Mouse (Mus musculus) brain, adult 2 months (tissue): ENCODE data around the gene Aldh18a1.
"Not testable (repeated sequence)": the region's sequence is repeated elsewhere in the genome, so short reads cannot be mapped to it uniquely, and the experiment has no call there.

Experiments
- DNase-seq: peaks from one replicate; pipeline ENCODE4 v3.0.0; 2011; ENCODE audit warnings: low read depth, low spot score

Gene Aldh18a1

GRCm38 (mm10) chr19:40588293-40588654 lies at the start of gene Aldh18a1:
Gene Aldh18a1, minus strand, starts transcription at chr19:40588463.
- peak; percentile 97 for DNase-seq

DNA sequence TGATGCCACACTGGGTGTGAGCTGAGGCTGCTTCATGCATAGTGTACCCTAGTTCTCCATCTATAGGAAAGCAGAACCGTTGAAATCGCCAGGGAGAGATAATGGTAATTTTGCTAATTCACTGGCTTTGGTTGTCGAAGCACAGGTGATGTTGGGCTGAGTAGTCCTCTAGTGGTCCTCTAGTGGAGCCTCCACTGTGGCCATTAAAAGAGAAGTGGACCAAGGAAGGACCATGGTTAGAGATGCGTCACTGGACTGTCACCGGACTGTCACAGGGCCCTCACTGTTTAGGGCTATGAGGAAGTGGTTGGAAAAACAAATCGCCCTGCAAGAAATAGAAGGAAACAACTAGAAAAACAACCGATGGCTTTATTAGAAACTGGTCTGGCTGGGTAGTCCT lies 49.3 kb upstream of the Aldh18a1 start:
- peak; percentile 34 for DNase-seq

DNA sequence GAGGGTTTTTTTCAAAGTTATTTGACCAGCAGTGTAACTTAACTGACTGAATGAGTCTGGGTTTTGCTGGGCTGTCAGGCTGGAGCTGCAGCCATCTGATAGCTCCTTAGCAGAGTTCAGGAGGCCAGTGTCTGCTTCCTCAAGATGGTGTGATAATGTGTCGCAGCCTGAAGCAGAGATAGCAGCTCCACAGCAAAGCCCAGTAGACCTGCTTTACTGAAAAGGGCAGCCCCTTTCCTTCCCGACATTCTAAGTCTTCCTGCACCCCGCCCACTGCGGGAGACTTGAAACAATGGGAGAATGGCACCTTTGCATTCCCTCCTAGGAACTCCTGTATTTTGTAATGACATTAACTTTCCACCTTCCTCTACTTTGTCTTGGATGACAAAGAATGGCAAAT lies 48.8 kb upstream of the Aldh18a1 start:
- no peak for DNase-seq

DNA sequence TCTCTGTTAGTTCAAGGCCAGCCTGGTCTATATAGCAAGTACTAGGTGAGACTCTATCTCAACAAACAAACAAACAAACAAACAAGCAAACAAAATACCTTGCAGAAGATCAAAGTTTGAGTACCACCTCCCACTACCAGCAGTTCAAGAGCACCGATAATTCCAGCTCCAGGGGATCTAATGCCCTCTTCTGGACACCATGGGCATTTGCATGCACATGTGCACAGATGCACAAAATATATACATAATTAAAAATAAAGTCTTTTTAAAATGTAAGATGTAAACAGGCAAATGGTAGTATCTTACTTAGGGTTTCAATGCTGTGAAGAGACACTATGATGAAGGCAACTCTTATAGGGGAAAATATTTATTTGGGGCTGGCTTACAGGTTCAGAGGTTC lies 44.9 kb upstream of the Aldh18a1 start:
- DNase-seq, result no peak

- peak; percentile 29 for DNase-seq
Observed at GRCm38 (mm10) chr19:40632668-40633067, 44.4 kb upstream of the Aldh18a1 start.

DNA sequence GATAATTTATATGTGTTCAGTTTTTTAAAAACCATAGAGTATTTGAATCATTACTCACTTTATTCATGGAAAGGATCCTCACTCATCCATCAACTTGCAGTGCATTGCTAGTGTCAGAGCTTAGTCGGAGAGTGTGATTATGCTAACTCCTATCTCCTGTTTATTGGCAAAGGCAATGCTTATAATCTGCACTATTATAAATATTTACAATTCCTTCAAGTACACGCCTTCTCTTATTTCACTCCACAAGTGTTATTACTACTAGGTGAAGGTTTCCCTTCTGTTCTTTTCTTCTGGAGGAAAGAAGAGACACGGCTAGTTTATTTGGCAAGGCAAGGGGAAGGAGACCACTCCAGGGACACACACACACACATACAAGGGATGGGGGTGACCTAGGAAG lies 43.9 kb upstream of the Aldh18a1 start:
- no peak for DNase-seq

DNA sequence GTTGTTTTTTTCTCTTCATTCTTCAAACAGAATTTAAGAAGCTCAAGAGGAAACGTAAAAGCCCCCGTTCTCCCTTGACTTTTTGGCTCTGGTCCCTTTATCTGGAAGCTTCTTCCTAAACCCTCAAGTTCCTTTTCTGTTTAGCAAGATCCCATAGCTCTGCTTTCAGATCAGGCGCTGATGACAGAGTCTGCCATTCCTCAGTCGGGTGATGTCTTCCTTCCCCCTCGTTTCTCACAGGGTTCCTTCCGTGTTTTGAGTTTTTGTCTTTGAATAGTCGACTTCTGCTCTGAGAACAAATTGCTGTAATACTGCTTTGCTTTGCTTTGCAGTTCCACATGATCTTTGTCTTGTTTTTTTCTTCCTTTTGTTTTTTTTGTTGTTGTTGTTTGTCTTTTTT lies 42.3 kb upstream of the Aldh18a1 start:
- peak; percentile 69 for DNase-seq

GRCm38 (mm10) chr19:40630096-40630495 lies 41.8 kb upstream of the Aldh18a1 start:
- peak; percentile 89 for DNase-seq

DNA sequence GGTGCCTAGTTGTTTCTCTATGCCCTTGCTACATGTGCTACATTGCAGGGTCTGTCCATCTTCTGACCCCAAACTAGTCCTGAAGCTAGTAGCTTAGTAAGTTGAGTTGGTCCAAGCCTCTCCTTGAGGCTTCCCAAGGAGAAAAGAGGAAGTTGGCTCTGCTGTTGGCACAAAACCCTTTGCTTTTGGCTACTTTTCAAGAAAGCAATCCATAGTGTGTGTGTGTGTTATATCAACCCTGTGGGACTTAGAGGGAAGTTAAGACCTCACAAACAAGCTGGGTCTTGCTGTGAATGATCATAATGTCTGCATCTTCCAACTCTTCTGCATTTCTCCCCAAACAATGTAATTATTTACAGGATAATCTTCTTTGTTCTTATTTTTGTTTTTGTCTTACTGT lies 40.7 kb upstream of the Aldh18a1 start:
- DNase-seq, result no peak

DNA sequence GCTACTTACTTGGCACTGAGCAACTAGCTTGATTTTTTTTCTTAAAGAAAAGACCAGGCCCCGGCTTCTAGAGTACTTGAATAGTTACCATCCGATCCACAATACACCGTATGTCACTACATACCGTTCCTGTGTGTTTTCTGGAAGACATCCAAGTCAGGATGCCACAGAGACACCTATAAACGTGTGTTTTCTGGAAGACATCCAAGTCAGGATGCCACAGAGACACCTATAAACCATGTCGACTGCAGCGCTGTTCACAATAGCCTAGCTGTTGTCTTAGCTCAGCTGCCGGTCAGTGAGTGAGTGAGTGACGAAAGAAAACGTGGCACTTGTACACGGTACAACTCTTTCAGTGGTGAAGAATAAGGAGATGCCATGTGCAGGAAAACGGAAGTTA lies 37.7 kb upstream of the Aldh18a1 start:
- no peak for DNase-seq

DNA sequence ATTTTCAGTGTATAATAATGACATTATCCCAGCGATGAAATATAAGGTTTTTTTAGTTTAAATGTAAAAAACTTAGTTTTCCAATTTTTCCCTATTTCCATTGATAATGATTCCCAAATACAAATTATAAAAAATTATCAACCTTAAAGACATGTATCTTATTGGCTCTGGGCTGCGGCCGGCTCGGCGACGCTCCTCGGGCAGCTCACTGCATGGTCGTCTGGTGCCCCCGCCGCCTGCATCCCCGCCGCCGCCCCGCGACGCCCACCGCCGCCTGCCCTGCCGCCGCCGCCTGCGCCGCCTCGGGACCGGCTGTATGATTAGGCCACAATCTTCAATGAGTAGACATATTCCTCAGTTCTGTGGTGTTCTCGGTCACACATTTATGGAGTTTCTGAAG lies 33.4 kb upstream of the Aldh18a1 start:
- DNase-seq, result not testable (repeated sequence)

- no peak for DNase-seq
Observed at GRCm38 (mm10) chr19:40616021-40616420, 27.8 kb upstream of the Aldh18a1 start.

- DNase-seq, result peak; percentile 25
Observed at GRCm38 (mm10) chr19:40614811-40615210, 26.5 kb upstream of the Aldh18a1 start.

GRCm38 (mm10) chr19:40611830-40612506 lies 23.7 kb upstream of the Aldh18a1 start, which contains the start of the genes Tctn3 and Entpd1:
Gene Tctn3, minus strand, starts transcription at chr19:40612233.
Gene Entpd1, plus strand, starts transcription at chr19:40612366.
- peak; percentile 99 for DNase-seq

DNA sequence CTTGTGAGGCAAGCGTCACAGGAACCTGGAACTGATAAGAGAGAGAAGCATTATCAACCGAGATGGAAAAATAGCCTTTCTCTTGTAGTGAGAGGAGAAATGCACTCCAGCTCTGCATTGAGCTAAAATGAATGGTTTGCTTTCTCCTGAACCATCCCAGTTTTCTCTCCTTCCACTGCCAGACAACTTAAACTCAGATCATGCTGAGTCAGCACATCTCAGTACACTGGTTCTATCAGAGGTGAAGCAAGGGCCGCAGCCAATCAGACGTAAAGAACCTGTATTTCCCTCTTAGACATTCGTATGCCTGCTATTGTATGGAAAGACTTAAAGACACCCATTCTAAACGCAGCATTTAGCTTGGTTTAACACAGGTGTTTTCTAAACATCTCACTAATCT lies 19.4 kb upstream of the Aldh18a1 start:
- no peak for DNase-seq

DNA sequence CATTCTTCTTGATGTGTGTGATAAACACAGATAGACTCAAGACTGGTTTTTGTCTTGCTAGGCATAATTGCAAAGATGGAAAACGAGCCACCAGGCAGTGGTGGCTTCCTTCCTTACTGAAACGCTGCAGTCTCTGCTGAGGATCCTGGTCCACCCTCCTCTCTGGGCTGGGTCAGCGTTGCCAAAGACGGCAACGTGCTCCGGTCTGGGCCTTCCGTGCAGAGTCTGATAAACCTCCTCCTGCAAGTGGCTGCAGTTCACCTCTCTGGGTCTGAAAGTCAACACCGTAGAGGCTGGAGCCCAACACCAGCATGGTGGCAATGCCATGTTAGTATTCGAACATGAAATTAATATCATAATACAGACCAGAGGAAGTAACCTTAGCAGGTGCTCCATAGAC lies 16.9 kb upstream of the Aldh18a1 start:
- no peak for DNase-seq

DNA sequence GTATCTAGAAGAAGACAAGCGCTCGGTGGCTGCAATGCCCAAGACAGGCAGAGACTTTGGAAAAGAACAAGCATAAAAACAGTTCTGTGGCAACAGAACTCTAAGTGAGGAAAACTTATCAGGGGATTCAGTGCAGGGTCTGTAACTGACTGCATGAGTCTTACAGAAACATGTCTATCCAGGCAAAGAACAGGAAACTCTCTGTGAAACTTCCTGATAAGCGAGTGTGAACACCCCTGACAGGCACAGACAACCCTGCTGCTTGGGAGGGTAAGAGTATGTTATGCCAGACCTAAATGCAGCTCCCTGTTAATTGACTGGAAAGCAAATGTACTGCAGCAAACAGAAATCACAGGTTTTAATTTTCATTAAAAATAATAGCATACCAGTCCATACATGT lies 13.6 kb upstream of the Aldh18a1 start:
- DNase-seq, result no peak

GRCm38 (mm10) chr19:40600846-40601245 lies 12.6 kb upstream of the Aldh18a1 start:
- not testable (repeated sequence) for DNase-seq

DNA sequence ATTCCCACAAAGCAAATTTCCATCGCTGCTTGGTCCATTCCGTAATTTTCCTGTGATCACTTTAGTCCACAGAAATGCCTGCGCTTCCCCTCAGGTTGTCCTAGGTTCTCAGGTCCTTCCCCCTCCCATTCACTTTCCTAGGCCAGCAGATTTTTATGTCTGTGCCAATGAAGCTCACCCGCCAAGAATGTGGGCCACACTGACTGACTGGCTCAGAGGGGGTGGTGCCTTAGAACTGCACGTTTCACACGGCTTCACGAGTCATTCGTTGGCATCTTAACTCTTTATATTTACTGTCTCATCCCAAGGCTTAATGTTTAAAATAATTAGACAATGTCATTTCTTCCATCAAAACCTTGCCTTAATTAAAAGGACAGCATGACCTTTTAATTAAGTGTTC lies 7.6 kb upstream of the Aldh18a1 start:
- DNase-seq, result peak; percentile 15

- DNase-seq, result no peak
Observed at GRCm38 (mm10) chr19:40595231-40595630, 7.0 kb upstream of the Aldh18a1 start.

- no peak for DNase-seq
Observed at GRCm38 (mm10) chr19:40589530-40589880, 1.2 kb upstream of the Aldh18a1 start.

- DNase-seq, result peak; percentile 91
Observed at GRCm38 (mm10) chr19:40588847-40589529, 725 bp upstream of the Aldh18a1 start.
